Mouse (Mus musculus) kidney, embryonic 16.5 days (tissue): ENCODE data around the gene Fgf22. TPM values are rescaled to one million over a fixed set of nuclear protein-coding genes. Genes with fewer than 3 reads are reported as not detected.

ENCODE experiments used
- ATAC-seq: fragments of 200-750 bp; cut with Nextera tagmentation; 2 replicates; pipeline ENCODE4 v1.8.0; 2017; ENCODE audit warnings: moderate TSS enrichment; ENCODE audit not compliant: low FRiP score, low TSS enrichment
- H3K27ac ChIP-seq: fragments of 300-500 bp; sonication (generic); 2 replicates; pipeline ENCODE4 v1.5.1; 2014; ENCODE audit warnings: low read length
- H3K27me3 ChIP-seq: fragments of 300-500 bp; sonication (generic); 2 replicates; pipeline ENCODE4 v1.6.1; 2014; ENCODE audit warnings: low read length, control low read depth, mixed read lengths; ENCODE audit not compliant: insufficient read depth
- H3K36me3 ChIP-seq: fragments of 300-500 bp; sonication (generic); 2 replicates; pipeline ENCODE4 v1.6.1; 2014; ENCODE audit warnings: low read length, control low read depth, mixed read lengths; ENCODE audit not compliant: insufficient read depth
- H3K4me1 ChIP-seq: fragments of 300-500 bp; sonication (generic); 2 replicates; pipeline ENCODE4 v1.6.1; 2014; ENCODE audit warnings: low read length, control low read depth, mixed read lengths; ENCODE audit not compliant: insufficient read depth
- H3K4me2 ChIP-seq: fragments of 300-500 bp; sonication (generic); replicated peaks from 2 replicates; pipeline ENCODE4 v1.6.1; 2014; ENCODE audit warnings: low read depth, low read length
- H3K4me3 ChIP-seq: fragments of 300-500 bp; sonication (generic); 2 replicates; pipeline ENCODE4 v1.5.1; 2014; ENCODE audit warnings: mild to moderate bottlenecking, low read length
- H3K9ac ChIP-seq: fragments of 300-500 bp; sonication (generic); replicated peaks from 2 replicates; pipeline ENCODE4 v1.6.1; 2014; ENCODE audit warnings: low read length
- H3K9me3 ChIP-seq: fragments of 300-500 bp; sonication (generic); 2 replicates; pipeline ENCODE4 v1.6.1; 2016; ENCODE audit warnings: low read length, control low read depth
- WGBS: fragments of 180-500 bp; shearing (Covaris S2); extraction: QIAGEN DNeasy Blood & Tissue Kit; methylation state at CpG from one replicate; pipeline ENCODE4 v1.1.7; 2014; 5-methylcytosine and 5-hydroxymethylcytosine counted together
- polyA plus RNA-seq: library from polyadenylated mRNA; unstranded; fragments of >200 nt; fragmentation: Nextera tagmentation; extraction: Ambion mirVana; gene quantifications from 2 replicates; pipeline ENCODE4 v1.2.1, GENCODE M21; 2015

Fgf22 gene
- polyA plus RNA-seq, 1 experiment from 2014 or later: 0.14 TPM

DNA sequence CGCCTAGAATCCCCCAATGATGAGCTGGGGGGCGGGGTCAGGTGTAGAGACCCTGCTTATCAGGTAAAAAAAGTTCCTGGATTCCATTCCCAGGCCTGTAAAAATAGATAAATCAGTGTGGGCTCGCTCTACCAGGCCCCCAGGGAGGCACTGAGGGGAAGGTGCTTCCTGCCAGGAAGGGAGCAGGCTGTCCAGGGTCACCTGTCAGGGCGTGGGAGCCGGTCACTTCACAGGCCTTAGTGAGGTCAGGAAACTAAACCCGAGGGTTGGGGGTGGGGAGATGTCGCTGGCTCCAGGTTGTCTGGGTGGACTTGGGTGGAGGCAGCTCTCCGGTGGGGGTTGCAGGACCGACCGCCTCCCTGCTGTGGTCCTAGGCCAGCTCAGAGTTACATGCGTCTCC lies 50.8 kb downstream of the Fgf22 start:
- WGBS: 20% methylated on average over 11 of the region's 11 CpGs
- H3K36me3 ChIP-seq: peaks cover 22% of the 10 kb centered on the region
- H3K4me1 ChIP-seq: peaks cover 69% of the 10 kb centered on the region
- H3K27me3 ChIP-seq: no peaks in the 10 kb centered on the region
- H3K27ac ChIP-seq: peak overlapping the region; percentile 81; the same call in 1 of the 2 replicates
- ATAC-seq: no peak
- H3K9me3 ChIP-seq: no peaks in the 10 kb centered on the region
- peak overlapping the region; percentile 3; the same call in 1 of the 2 replicates for H3K4me2 ChIP-seq
- H3K4me3 ChIP-seq: no peak overlapping the region
- H3K9ac ChIP-seq: 0 out of 2 replicates have a peak overlapping the region, but pooled peaks have one; percentile 10

DNA sequence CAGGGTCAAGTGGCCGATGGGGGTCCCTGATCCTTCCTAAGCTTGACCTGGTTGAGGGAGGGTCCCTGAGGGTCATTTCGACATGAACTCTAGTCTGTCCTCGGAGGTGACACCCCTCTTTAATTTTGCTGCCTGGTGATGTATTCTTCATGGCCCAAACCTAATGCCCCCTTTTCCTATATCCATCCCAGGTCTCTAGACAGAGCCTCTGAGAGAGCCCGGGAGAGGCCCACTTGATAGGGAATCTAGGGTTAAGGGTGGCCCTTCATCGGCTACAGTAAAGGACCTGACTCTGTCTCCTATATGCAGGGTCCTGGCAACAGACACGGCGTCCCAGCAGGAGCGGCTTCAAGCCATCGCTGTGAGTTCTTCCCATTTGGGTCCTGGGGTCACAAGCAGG lies 51.5 kb downstream of the Fgf22 start:
- no peak overlapping the region for H3K4me3 ChIP-seq
- peak overlapping the region; percentile 52 for H3K27ac ChIP-seq
- H3K4me2 ChIP-seq: no peak overlapping the region; the same call in 1 of the 2 replicates
- H3K9me3 ChIP-seq: no peaks in the 10 kb centered on the region
- ATAC-seq: no peak
- no peak overlapping the region for H3K9ac ChIP-seq
- no peaks in the 10 kb centered on the region for H3K27me3 ChIP-seq
- 75% methylated on average over 9 of the region's 9 CpGs for whole genome bisulfite sequencing
- peaks cover 64% of the 10 kb centered on the region for H3K4me1 ChIP-seq
- H3K36me3 ChIP-seq: peaks cover 28% of the 10 kb centered on the region

DNA sequence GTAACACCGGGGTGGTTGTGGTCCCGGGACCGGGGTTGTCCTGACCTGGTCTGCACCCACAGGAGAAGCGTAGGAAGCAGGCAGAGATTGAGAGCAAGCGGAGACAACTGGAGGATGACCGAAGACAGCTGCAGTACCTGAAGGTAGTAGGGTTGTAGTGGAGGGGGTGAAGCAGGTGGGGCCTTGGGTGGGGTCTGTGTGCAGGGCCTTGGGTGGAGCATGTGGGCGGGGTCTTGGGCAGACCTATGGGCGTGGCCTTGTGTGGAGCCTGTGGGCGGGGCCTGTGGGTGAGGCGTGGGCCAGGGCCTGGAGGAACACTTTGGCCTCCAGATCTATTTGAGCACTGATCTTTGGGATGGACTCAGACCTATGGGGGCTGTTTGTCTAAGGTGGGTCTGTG lies 52.1 kb downstream of the Fgf22 start:
- Histone ChIP-seq H3K9me3 (no peaks in the 10 kb centered on the region), H3K36me3 (peaks cover 28% of the 10 kb centered on the region), H3K4me2 (no peak overlapping the region), H3K27me3 (no peaks in the 10 kb centered on the region), H3K27ac (peak overlapping the region; percentile 71; the same call in 1 of the 2 replicates), H3K9ac (no peak overlapping the region), H3K4me3 (no peak overlapping the region), H3K4me1 (peaks cover 58% of the 10 kb centered on the region)
- ATAC-seq: no peak
- WGBS: 77% methylated on average over 10 of the region's 10 CpGs

DNA sequence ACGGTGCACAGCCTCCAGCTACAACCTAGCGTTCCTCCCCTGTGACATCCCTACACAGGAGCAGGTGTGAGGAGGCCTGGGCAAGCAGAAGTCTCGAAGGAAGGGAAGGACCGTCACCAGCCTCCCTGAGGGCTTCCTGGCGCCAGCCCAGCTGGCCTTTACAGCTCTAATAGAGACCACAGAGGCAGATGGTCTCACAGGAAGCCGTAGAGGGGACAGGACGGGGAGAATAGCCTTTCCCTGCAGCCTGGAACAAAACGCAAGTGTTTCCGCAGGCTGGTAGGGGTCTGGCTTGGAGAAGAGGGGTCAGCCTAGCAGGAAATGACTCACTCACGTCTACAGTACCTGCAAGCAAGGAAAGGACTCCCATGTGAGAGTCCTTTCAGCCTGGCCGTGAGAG lies 53.0 kb downstream of the Fgf22 start:
- Histone ChIP-seq H3K9me3 (no peaks in the 10 kb centered on the region), H3K36me3 (peaks cover 28% of the 10 kb centered on the region), H3K27me3 (no peaks in the 10 kb centered on the region), H3K9ac (peak overlapping the region; percentile 22; the same call in 1 of the 2 replicates), H3K4me2 (no peak overlapping the region), H3K4me1 (peaks cover 55% of the 10 kb centered on the region), H3K27ac (peak overlapping the region; percentile 71), H3K4me3 (no peak overlapping the region)
- peak; percentile 3; the same call in 1 of the 2 replicates for ATAC-seq
- WGBS: 47% methylated on average over 11 of the region's 11 CpGs

Other genes starting within 250 kb of the Fgf22 start
- gene Plpp2, start 221.3 kb upstream of the Fgf22 start, polyA plus RNA-seq: 53.6 and 58.1 TPM in 2 replicates
- gene Mier2, start 199.9 kb upstream of the Fgf22 start, polyA plus RNA-seq: 56.2 and 60.1 TPM in 2 replicates
- gene Theg, start 167.7 kb upstream of the Fgf22 start, polyA plus RNA-seq: not detected in 2 replicates
- 0.04 TPM in 2 replicates for gene C2cd4c, start 141.1 kb upstream of the Fgf22 start, polyA plus RNA-seq
- 5.3 and 9.0 TPM in 2 replicates for gene Shc2, start 117.2 kb upstream of the Fgf22 start, polyA plus RNA-seq
- gene Odf3l2, start 109.3 kb upstream of the Fgf22 start, polyA plus RNA-seq: not detected in 2 replicates
- 2.3 and 2.5 TPM in 2 replicates for gene Madcam1, start 90.5 kb upstream of the Fgf22 start, polyA plus RNA-seq
- gene Tpgs1, start 85.7 kb upstream of the Fgf22 start, polyA plus RNA-seq: 84.2 and 87.0 TPM in 2 replicates
- gene Cdc34, start 72.9 kb upstream of the Fgf22 start, polyA plus RNA-seq: 81.2 and 92.3 TPM in 2 replicates
- gene Gzmm, start 66.1 kb upstream of the Fgf22 start, polyA plus RNA-seq: 0.75 and 0.81 TPM in 2 replicates
- gene Bsg, start 50.6 kb upstream of the Fgf22 start, polyA plus RNA-seq: 954 and 1,048 TPM in 2 replicates
- 0.05 and 0.12 TPM in 2 replicates for gene Hcn2, start 38.4 kb upstream of the Fgf22 start, polyA plus RNA-seq
- gene Polrmt, start 8.5 kb upstream of the Fgf22 start, polyA plus RNA-seq: 60.9 and 63.8 TPM in 2 replicates
- gene Rnf126, start 11.9 kb downstream of the Fgf22 start, polyA plus RNA-seq: 66.4 and 77.0 TPM in 2 replicates
- gene Fstl3, start 22.2 kb downstream of the Fgf22 start, polyA plus RNA-seq: 23.9 and 26.4 TPM in 2 replicates
- not detected in 2 replicates for gene Prss57, start 35.9 kb downstream of the Fgf22 start, polyA plus RNA-seq
- gene Palm, start 38.5 kb downstream of the Fgf22 start, polyA plus RNA-seq: 190 and 194 TPM in 2 replicates
- gene Misp, start 65.9 kb downstream of the Fgf22 start, polyA plus RNA-seq: 18.2 and 18.5 TPM in 2 replicates
- 431 and 491 TPM in 2 replicates for gene Ptbp1, start 99.4 kb downstream of the Fgf22 start, polyA plus RNA-seq
- 7.9 and 8.2 TPM in 2 replicates for gene Prtn3, start 119.4 kb downstream of the Fgf22 start, polyA plus RNA-seq
- gene Plppr3, start 119.6 kb downstream of the Fgf22 start, polyA plus RNA-seq: 72.7 and 78.6 TPM in 2 replicates
- gene Elane, start 131.2 kb downstream of the Fgf22 start, polyA plus RNA-seq: 0.60 and 0.76 TPM in 2 replicates
- gene Cfd, start 135.8 kb downstream of the Fgf22 start, polyA plus RNA-seq: not detected in 2 replicates
- 71.0 and 72.4 TPM in 2 replicates for gene Med16, start 153.8 kb downstream of the Fgf22 start, polyA plus RNA-seq
- gene Gm26602, start 155.8 kb downstream of the Fgf22 start, polyA plus RNA-seq: 9.2 TPM in 1 of 2 replicates, not detected in the other
- gene Kiss1r, start 161.9 kb downstream of the Fgf22 start, polyA plus RNA-seq: 1.5 and 2.1 TPM in 2 replicates
- 169 and 170 TPM in 2 replicates for gene R3hdm4, start 166.1 kb downstream of the Fgf22 start, polyA plus RNA-seq
- gene Arid3a, start 172.0 kb downstream of the Fgf22 start, polyA plus RNA-seq: 5.5 and 9.2 TPM in 2 replicates
- 101 and 113 TPM in 2 replicates for gene Wdr18, start 205.1 kb downstream of the Fgf22 start, polyA plus RNA-seq
- gene Grin3b, start 215.6 kb downstream of the Fgf22 start, polyA plus RNA-seq: 0.54 and 0.71 TPM in 2 replicates
- 10.8 and 11.2 TPM in 2 replicates for gene Tmem259, start 229.3 kb downstream of the Fgf22 start, polyA plus RNA-seq
- gene Cnn2, start 233.5 kb downstream of the Fgf22 start, polyA plus RNA-seq: 309 and 332 TPM in 2 replicates
- 4.2 and 4.4 TPM in 2 replicates for gene Abca7, start 241.4 kb downstream of the Fgf22 start, polyA plus RNA-seq